Mouse (Mus musculus): ENCODE measurements at regions not wholly inside any gene's neighbourhood (a gene's known extent, or its start where the extent isn't known, plus 50 kb on each side); places are given as distances from the start of the nearest gene placed in this dataset.

DNA sequence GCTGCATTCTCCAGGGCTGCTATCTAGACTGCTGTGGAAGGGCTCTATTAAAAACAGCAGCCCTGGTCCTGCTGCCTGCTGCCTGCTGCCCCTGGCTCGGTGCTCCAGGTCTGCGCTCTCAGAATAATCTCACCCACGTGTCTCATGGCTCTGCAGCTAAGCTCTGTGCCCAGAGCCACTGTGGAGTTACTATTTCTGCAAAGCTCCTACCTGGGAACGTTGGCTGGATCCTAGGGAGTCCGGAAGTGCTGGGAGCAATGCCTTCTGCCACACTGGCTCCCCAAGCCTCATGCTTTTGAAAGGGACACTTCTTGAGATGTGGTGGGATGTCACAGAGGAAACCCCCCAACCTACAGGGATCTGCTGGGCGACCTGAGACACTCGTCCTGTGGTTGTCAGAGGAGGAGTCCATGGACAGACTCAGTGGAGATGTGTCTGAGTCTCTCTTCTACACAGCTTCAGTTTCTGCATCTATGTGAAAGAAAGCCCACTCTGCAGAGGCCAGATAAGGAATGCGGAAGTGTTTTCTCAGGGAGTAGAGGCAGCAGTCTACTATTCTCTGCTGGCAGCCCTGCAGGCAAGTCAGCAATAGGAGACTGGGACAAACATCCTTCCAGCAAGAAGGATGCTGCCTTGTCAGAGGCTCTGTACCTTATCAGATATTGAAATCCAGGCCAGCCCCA, 63.0 kb upstream of the Kazn start:
- DNase-seq: peak; percentile 44 to 63

DNA sequence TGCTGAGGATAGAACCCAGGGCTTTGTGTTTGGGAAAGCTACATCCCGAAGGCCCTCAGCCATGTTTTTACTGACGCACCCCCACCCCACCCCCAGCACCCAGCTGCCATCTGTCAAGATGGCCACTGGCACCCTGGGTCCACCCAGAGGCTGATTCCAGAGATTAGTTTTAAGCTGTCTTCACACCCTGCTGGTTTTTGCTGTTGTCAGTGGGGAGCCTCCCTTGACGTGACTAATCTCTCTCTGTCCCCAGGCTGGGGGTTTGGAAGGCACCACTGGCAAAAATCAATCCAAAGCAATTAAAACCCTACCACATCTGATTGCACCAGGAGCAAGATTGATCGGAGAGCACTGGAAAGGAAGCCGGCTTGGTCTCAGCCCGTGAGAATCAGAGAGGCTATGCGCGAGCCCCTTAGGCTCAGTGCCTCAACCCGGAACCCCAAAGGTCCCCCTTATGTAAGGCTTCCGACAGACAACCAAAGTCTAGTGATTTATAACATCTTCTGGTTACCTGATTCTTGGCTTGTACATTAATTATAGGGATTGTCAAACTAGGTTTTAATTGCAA, 59.7 kb upstream of the Kazn start:
- DNase-seq: no peak

DNA sequence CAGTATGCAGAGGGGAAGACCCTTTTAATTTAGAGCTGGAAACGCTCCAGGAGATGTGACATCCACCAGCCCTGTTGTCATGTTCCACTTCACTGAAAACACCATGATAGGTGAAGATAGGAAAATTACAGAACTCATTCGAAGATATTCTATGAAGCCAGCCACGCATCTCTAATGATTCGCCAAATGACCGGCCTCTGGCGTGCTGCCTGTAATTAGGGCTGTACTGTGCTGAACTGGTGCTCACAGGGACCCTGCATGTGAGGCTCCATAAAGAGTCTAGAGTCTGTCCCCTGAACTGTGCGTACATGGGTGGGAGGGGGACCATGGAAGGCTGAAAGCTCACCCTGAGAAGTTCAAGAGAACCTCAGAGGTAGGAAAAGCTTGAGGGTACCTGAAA, 53.6 kb upstream of the Kazn start:
- no peak for DNase-seq

DNA sequence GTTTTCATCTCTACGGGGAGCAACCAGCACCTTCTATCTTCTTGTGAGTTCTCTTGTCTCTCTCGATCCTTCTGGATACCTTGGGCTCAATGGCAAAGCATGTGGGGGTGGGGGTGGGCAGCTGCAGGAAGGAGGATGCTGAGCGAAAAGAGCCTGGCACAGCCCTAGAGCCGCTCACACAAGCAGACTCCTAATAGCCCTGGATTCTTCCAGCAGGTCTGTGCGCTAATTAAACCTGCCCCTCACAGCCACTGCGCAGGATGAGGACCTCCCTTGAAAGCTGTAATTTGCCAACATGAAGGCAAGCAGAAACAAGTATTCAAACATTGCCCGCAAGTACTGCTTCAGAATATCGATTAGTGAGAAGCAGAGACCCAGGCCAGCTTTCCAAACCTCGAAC, 53.1 kb upstream of the Kazn start:
- no peak for DNase-seq

DNA sequence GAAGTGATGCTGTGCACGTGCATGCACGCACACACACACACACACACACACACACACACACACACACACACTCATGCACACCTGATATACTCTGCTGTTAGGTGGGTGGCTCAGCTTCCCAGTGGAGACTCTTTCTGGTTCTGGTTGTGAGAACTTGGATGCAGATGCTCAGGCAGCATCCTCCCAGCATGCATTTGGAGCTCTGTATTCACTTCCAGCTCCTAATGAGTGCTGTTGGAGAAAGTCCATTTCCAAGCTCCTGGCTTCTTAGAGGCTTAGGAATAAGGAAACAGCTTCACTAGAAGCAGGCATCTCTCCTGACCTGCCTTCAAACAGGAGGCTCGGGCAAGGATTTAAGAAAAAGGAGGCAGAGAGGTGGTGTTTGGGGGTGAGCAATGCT, 52.2 kb upstream of the Kazn start:
- no peak for DNase-seq
